Mouse (Mus musculus) thymus, adult 2 months (tissue): Measurements from ENCODE around the gene 3110040N11Rik. TPM values are rescaled to one million over a fixed set of nuclear protein-coding genes. Genes with fewer than 3 reads are reported as not detected.

Experiments used
- DNase-seq: peaks from one replicate; pipeline ENCODE4 v3.0.0; 2021
- H3K27ac ChIP-seq: fragments of 200-500 bp; 2 replicates; pipeline ENCODE4 v1.5.1; 2012; ENCODE audit warnings: low read length, control low read depth; ENCODE audit not compliant: control insufficient read depth, insufficient read depth
- H3K27me3 ChIP-seq: fragments of 200-500 bp; 2 replicates; pipeline ENCODE4 v1.6.1; 2012; ENCODE audit warnings: mild to moderate bottlenecking, low read length, moderate library complexity, mixed read lengths; ENCODE audit not compliant: control insufficient read depth, insufficient read depth
- H3K36me3 ChIP-seq: fragments of 200-500 bp; 2 replicates; pipeline ENCODE4 v1.6.1; 2012; ENCODE audit warnings: mild to moderate bottlenecking, low read length, moderate library complexity; ENCODE audit not compliant: control insufficient read depth, insufficient read depth
- H3K4me1 ChIP-seq: fragments of 200-500 bp; replicated peaks from 2 replicates; pipeline ENCODE4 v1.6.1; 2012; ENCODE audit warnings: low read length; ENCODE audit not compliant: control insufficient read depth, insufficient read depth
- H3K4me3 ChIP-seq: fragments of 200-500 bp; 2 replicates; pipeline ENCODE4 v1.5.1; 2012; ENCODE audit warnings: mild to moderate bottlenecking, low read length, control low read depth, moderate library complexity; ENCODE audit not compliant: control insufficient read depth, insufficient read depth
- CTCF ChIP-seq: fragments of 200-500 bp; IDR thresholded peaks from 2 replicates; pipeline ENCODE4 v1.5.1; 2012; ENCODE audit warnings: mild to moderate bottlenecking, control low read depth, low read length, moderate library complexity, borderline replicate concordance; ENCODE audit not compliant: control insufficient read depth, poor library complexity, insufficient read depth; ENCODE audit errors: extremely low read depth
- POLR2A ChIP-seq: fragments of 200-500 bp; IDR thresholded peaks from 2 replicates; pipeline ENCODE4 v1.6.1; 2012; ENCODE audit warnings: mild to moderate bottlenecking, low read length, control low read depth, moderate library complexity; ENCODE audit not compliant: control insufficient read depth, poor library complexity, insufficient read depth; ENCODE audit errors: extremely low read depth
- WGBS: fragments of 180-500 bp; shearing (Covaris S2); methylation state at CpG from one replicate; pipeline ENCODE4 v1.1.7; 2018; 5-methylcytosine and 5-hydroxymethylcytosine counted together
- polyA plus RNA-seq: library from polyadenylated mRNA; depleted of rRNA; stranded (reverse); fragments of >200 nt; gene quantifications from 2 replicates; pipeline ENCODE4 v1.2.3, GENCODE M21; 2012; rRNA removed

The 3110040N11Rik gene
- polyA plus RNA-seq, 1 experiment = 39.6 TPM

GRCm38 (mm10) chr7:81735300-81736048 lies 53.8 kb downstream of the 3110040N11Rik start:
- Histone ChIP-seq H3K27me3 (no peaks in the 10 kb centered on the region), H3K4me3 (no peak overlapping the region), H3K27ac (no peak overlapping the region), H3K36me3 (no peaks in the 10 kb centered on the region), H3K4me1 (no peaks in the 10 kb centered on the region)
- TF ChIP-seq CTCF = no peak
- TF ChIP-seq POLR2A = no peak
- WGBS = 81% methylated on average over 9 of the region's 9 CpGs
- no peak for DNase-seq

GRCm38 (mm10) chr7:81732183-81733089 lies 56.8 kb downstream of the 3110040N11Rik start:
- 82% methylated on average over 12 of the region's 12 CpGs for WGBS
- Histone ChIP-seq H3K4me3 (no peak overlapping the region), H3K36me3 (no peaks in the 10 kb centered on the region), H3K27me3 (no peaks in the 10 kb centered on the region), H3K4me1 (no peaks in the 10 kb centered on the region), H3K27ac (no peak overlapping the region)
- no peak for TF ChIP-seq CTCF
- TF ChIP-seq POLR2A = no peak
- no peak for DNase-seq

Other genes with a start within 250 kb of the 3110040N11Rik start
- 1.5 and 3.2 TPM in 2 replicates for gene Fsd2, start 222.5 kb downstream of the 3110040N11Rik start, polyA plus RNA-seq
- gene Whamm, start 218.2 kb downstream of the 3110040N11Rik start, polyA plus RNA-seq = 29.8 and 30.4 TPM in 2 replicates
- gene Homer2, start 82.0 kb downstream of the 3110040N11Rik start, polyA plus RNA-seq = 1.2 and 2.4 TPM in 2 replicates
- 11.4 and 13.5 TPM in 2 replicates for gene Ramac, start 26.6 kb downstream of the 3110040N11Rik start, polyA plus RNA-seq
- gene Btbd1, start 40.0 kb upstream of the 3110040N11Rik start, polyA plus RNA-seq = 37.5 and 45.2 TPM in 2 replicates
- not detected in 2 replicates for gene Gm10160, start 66.3 kb upstream of the 3110040N11Rik start, polyA plus RNA-seq
- gene Tm6sf1, start 69.5 kb upstream of the 3110040N11Rik start, polyA plus RNA-seq = 210 and 229 TPM in 2 replicates
- gene Hdgfl3, start 145.0 kb upstream of the 3110040N11Rik start, polyA plus RNA-seq = 5.1 TPM in 2 replicates
- gene Bnc1, start 202.8 kb upstream of the 3110040N11Rik start, polyA plus RNA-seq = 1.1 and 1.5 TPM in 2 replicates